Mouse (Mus musculus) stomach, postnatal 0 days (tissue): ENCODE data around the gene Mef2c. TPM values are rescaled to one million over a fixed set of nuclear protein-coding genes. Genes with fewer than 3 reads are reported as not detected.
A peak's percentile ranks its signal among the peaks of the same experiment; 100 is the strongest.

Experiments
- ATAC-seq: fragments of 200-750 bp; cut with Nextera tagmentation; 2 replicates; pipeline ENCODE4 v1.8.0; 2017; ENCODE audit not compliant: low FRiP score, low TSS enrichment
- DNase-seq: peaks from one replicate; pipeline ENCODE4 v3.0.0-alpha.2; 2016; ENCODE audit warnings: low spot score
- H3K27ac ChIP-seq: fragments of 300-500 bp; sonication (generic); replicated peaks from 2 replicates; pipeline ENCODE4 v1.5.1; 2014; ENCODE audit warnings: mild to moderate bottlenecking, control low read depth
- H3K27me3 ChIP-seq: fragments of 300-500 bp; sonication (generic); 2 replicates; pipeline ENCODE4 v1.6.1; 2014; ENCODE audit warnings: low read length; ENCODE audit not compliant: control insufficient read depth, insufficient read depth
- H3K36me3 ChIP-seq: fragments of 300-500 bp; sonication (generic); 2 replicates; pipeline ENCODE4 v1.6.1; 2014; ENCODE audit warnings: low read length, mixed read lengths; ENCODE audit not compliant: control insufficient read depth, insufficient read depth
- H3K4me1 ChIP-seq: fragments of 300-500 bp; sonication (generic); replicated peaks from 2 replicates; pipeline ENCODE4 v1.6.1; 2014; ENCODE audit warnings: antibody characterized with exemption; ENCODE audit not compliant: control insufficient read depth, insufficient read depth
- H3K4me2 ChIP-seq: fragments of 300-500 bp; sonication (generic); replicated peaks from 2 replicates; pipeline ENCODE4 v1.6.1; 2014; ENCODE audit warnings: low read depth, mild to moderate bottlenecking, control low read depth, moderate library complexity
- H3K4me3 ChIP-seq: fragments of 300-500 bp; sonication (generic); 2 replicates; pipeline ENCODE4 v1.5.1; 2014; ENCODE audit warnings: low read depth, low read length, control low read depth
- H3K9ac ChIP-seq: fragments of 300-500 bp; sonication (generic); 2 replicates; pipeline ENCODE4 v1.6.1; 2014; ENCODE audit warnings: mild to moderate bottlenecking, low read length, control low read depth, mixed read lengths
- H3K9me3 ChIP-seq: fragments of 300-500 bp; sonication (generic); 2 replicates; pipeline ENCODE4 v1.6.1; 2016; ENCODE audit warnings: low read length; ENCODE audit not compliant: control insufficient read depth
- CTCF ChIP-seq: IDR thresholded peaks from 2 replicates; pipeline ENCODE4 v1.5.1; 2016; ENCODE audit warnings: antibody characterized with exemption, low read depth, mild to moderate bottlenecking, moderate library complexity
- EP300 ChIP-seq: optimal IDR thresholded peaks from 2 replicates; pipeline ENCODE3; 2016; ENCODE audit warnings: antibody characterized with exemption
- WGBS: fragments of 180-500 bp; shearing (Covaris S2); extraction: QIAGEN DNeasy Blood & Tissue Kit; methylation state at CpG from one replicate; pipeline ENCODE4 v1.1.7; 2014; 5-methylcytosine and 5-hydroxymethylcytosine counted together
- polyA plus RNA-seq: library from polyadenylated mRNA; unstranded; fragments of >200 nt; fragmentation: Nextera tagmentation; extraction: Ambion mirVana; gene quantifications from 2 replicates; pipeline ENCODE4 v1.2.1, GENCODE M21; 2015

Gene Mef2c
- polyA plus RNA-seq, 1 experiment from 2014 or later = 18.4 TPM

DNA sequence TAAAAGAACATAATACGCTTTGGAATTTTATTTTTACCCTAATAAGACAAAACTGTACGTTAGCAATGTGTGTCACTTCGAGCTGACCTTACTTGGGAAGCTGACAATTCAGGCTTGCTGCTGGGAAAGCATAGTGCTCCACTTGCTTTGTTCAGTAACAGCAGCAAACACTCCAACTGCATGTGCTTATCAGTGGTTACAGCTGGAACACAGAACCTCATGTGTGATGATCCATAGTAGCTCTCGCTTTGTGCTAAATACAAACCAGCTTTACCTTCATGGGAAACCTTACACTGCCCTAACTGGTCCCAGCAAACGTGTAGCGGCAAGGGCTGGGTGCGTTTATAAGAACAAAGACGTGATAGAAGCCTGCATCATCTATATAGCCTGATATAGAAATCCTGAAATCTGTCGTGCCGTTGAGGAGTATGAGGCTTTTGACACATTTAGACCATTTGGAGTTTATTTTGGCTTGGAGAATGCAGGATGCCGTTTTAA is 65.0 kb downstream of the Mef2c start:
- Histone ChIP-seq H3K27ac (no peak overlapping the region), H3K4me2 (no peak overlapping the region), H3K4me3 (no peak overlapping the region), H3K4me1 (no peaks in the 10 kb centered on the region), H3K9ac (no peak overlapping the region), H3K9me3 (no peaks in the 10 kb centered on the region), H3K27me3 (no peaks in the 10 kb centered on the region), H3K36me3 (no peaks in the 10 kb centered on the region)
- WGBS = 52% methylated on average over 11 of the region's 11 CpGs
- no peak for ATAC-seq
- TF ChIP-seq EP300 = no peak
- TF ChIP-seq CTCF = no peak
- no peak for DNase-seq

- H3K9me3 ChIP-seq = no peaks in the 10 kb centered on the region
- H3K27me3 ChIP-seq = no peaks in the 10 kb centered on the region
- H3K27ac ChIP-seq = 0 out of 2 replicates have a peak overlapping the region, but pooled peaks have one; percentile 45
- no peak overlapping the region for H3K4me2 ChIP-seq
- 38% methylated on average over 7 of the region's 7 CpGs for WGBS
- H3K4me1 ChIP-seq = no peaks in the 10 kb centered on the region
- TF ChIP-seq EP300 (no peak), CTCF (no peak)
- peak; percentile 79; the same call in 1 of the 2 replicates for ATAC-seq
- no peak for DNase-seq
- H3K36me3 ChIP-seq = no peaks in the 10 kb centered on the region
- no peak overlapping the region for H3K4me3 ChIP-seq
- no peak overlapping the region for H3K9ac ChIP-seq
Observed at GRCm38 (mm10) chr13:83571973-83572447, 68.2 kb downstream of the Mef2c start.

DNA sequence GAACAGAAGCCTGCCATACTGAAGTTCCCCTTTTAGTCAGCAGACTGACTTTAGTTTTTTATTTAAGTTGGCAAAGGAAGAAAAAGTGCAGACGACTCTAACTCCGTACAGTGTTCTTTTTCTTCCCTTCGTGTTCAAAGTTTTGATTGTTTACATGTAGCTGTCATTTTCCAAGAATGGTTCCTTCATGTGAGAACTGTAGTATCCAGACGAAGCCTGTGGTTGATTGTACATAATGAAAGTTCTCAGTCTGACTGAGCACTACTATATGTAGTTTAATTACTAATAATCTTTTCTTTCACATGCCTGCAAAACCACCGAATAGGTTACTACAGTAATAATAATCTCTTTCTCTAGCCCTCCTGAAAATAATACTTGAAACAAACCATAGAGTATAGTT is 68.6 kb downstream of the Mef2c start:
- TF ChIP-seq EP300 (no peak), CTCF (no peak)
- WGBS = 21% methylated on average over 5 of the region's 5 CpGs
- Histone ChIP-seq H3K4me2 (no peak overlapping the region), H3K9ac (no peak overlapping the region), H3K27ac (0 out of 2 replicates have a peak overlapping the region, but pooled peaks have one; percentile 45), H3K27me3 (no peaks in the 10 kb centered on the region), H3K4me3 (no peak overlapping the region), H3K36me3 (no peaks in the 10 kb centered on the region), H3K4me1 (no peaks in the 10 kb centered on the region), H3K9me3 (no peaks in the 10 kb centered on the region)
- DNase-seq = no peak
- no peak for ATAC-seq

- Histone ChIP-seq H3K36me3 (no peaks in the 10 kb centered on the region), H3K27me3 (no peaks in the 10 kb centered on the region), H3K4me1 (no peaks in the 10 kb centered on the region), H3K27ac (0 out of 2 replicates have a peak overlapping the region, but pooled peaks have one; percentile 5), H3K4me2 (no peak overlapping the region), H3K9ac (no peak overlapping the region), H3K4me3 (no peak overlapping the region), H3K9me3 (no peaks in the 10 kb centered on the region)
- DNase-seq (no peak), ATAC-seq (no peak)
- 72% methylated on average over 4 of the region's 4 CpGs for WGBS
- TF ChIP-seq CTCF (no peak), EP300 (no peak)
Observed at GRCm38 (mm10) chr13:83573327-83573726, 69.5 kb downstream of the Mef2c start.

DNA sequence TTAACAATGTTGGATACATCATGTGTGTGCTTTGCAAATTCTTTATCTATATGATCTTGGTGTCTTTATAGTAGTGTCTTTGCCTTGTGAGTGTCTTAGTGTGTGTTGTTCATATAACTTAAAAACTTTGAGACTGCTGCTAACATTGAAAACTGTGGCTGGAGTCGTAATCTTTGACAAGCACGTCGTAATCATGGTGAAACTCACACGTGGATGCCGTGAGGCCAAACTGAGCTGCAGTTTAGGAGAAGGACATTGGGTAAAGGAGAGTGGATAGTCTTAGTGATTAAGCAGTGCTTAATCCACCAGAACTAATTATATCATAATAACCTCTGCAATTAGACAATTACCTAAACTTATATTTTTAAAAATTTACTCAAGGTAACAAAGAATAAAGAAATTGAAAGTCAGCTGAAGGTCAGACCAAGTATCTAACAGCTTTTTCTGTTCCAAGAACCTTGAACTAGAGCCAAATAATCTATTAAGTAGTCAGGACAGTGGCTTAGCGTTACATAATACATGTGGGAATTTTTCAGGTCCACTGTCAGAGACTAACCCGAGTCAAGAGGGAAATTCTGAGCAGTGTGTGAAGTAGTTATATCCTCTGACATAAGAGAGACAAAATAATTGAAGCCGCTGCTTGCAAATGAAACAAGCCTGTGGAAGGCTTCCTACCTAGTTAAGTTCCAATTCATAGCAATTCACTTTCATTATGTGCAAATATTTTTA is 70.2 kb downstream of the Mef2c start:
- H3K36me3 ChIP-seq = no peaks in the 10 kb centered on the region
- H3K9me3 ChIP-seq = no peaks in the 10 kb centered on the region
- 45% methylated on average over 8 of the region's 8 CpGs for WGBS
- ATAC-seq (no peak), DNase-seq (no peak)
- H3K27ac ChIP-seq = no peak overlapping the region
- no peak overlapping the region for H3K4me2 ChIP-seq
- no peaks in the 10 kb centered on the region for H3K4me1 ChIP-seq
- no peaks in the 10 kb centered on the region for H3K27me3 ChIP-seq
- H3K9ac ChIP-seq = no peak overlapping the region
- no peak for TF ChIP-seq CTCF
- H3K4me3 ChIP-seq = no peak overlapping the region

GRCm38 (mm10) chr13:83574866-83575265 is 71.0 kb downstream of the Mef2c start:
- H3K27ac ChIP-seq = no peak overlapping the region
- TF ChIP-seq CTCF (no peak), EP300 (no peak)
- no peaks in the 10 kb centered on the region for H3K9me3 ChIP-seq
- ATAC-seq = no peak
- no peak overlapping the region for H3K9ac ChIP-seq
- no peaks in the 10 kb centered on the region for H3K4me1 ChIP-seq
- whole genome bisulfite sequencing = 69% methylated on average over 8 of the region's 8 CpGs
- no peak for DNase-seq
- no peaks in the 10 kb centered on the region for H3K36me3 ChIP-seq
- no peak overlapping the region for H3K4me2 ChIP-seq
- no peaks in the 10 kb centered on the region for H3K27me3 ChIP-seq
- H3K4me3 ChIP-seq = no peak overlapping the region
